Mouse (Mus musculus) stomach, postnatal 0 days (tissue): ENCODE results near the gene Hacd2. TPM values are rescaled to one million over a fixed set of nuclear protein-coding genes. Genes with fewer than 3 reads are reported as not detected.
A peak's percentile ranks its signal among the peaks of the same experiment; 100 is the strongest.

Experiments
- ATAC-seq: fragments of 200-750 bp; cut with Nextera tagmentation; 2 replicates; pipeline ENCODE4 v1.8.0; 2017; ENCODE audit not compliant: low FRiP score, low TSS enrichment
- DNase-seq: peaks from one replicate; pipeline ENCODE4 v3.0.0-alpha.2; 2016; ENCODE audit warnings: low spot score
- H3K27ac ChIP-seq: fragments of 300-500 bp; sonication (generic); replicated peaks from 2 replicates; pipeline ENCODE4 v1.5.1; 2014; ENCODE audit warnings: mild to moderate bottlenecking, control low read depth
- H3K27me3 ChIP-seq: fragments of 300-500 bp; sonication (generic); 2 replicates; pipeline ENCODE4 v1.6.1; 2014; ENCODE audit warnings: low read length; ENCODE audit not compliant: control insufficient read depth, insufficient read depth
- H3K36me3 ChIP-seq: fragments of 300-500 bp; sonication (generic); 2 replicates; pipeline ENCODE4 v1.6.1; 2014; ENCODE audit warnings: low read length, mixed read lengths; ENCODE audit not compliant: control insufficient read depth, insufficient read depth
- H3K4me1 ChIP-seq: fragments of 300-500 bp; sonication (generic); replicated peaks from 2 replicates; pipeline ENCODE4 v1.6.1; 2014; ENCODE audit warnings: antibody characterized with exemption; ENCODE audit not compliant: control insufficient read depth, insufficient read depth
- H3K4me2 ChIP-seq: fragments of 300-500 bp; sonication (generic); replicated peaks from 2 replicates; pipeline ENCODE4 v1.6.1; 2014; ENCODE audit warnings: low read depth, mild to moderate bottlenecking, control low read depth, moderate library complexity
- H3K4me3 ChIP-seq: fragments of 300-500 bp; sonication (generic); 2 replicates; pipeline ENCODE4 v1.5.1; 2014; ENCODE audit warnings: low read depth, low read length, control low read depth
- H3K9ac ChIP-seq: fragments of 300-500 bp; sonication (generic); 2 replicates; pipeline ENCODE4 v1.6.1; 2014; ENCODE audit warnings: mild to moderate bottlenecking, low read length, control low read depth, mixed read lengths
- H3K9me3 ChIP-seq: fragments of 300-500 bp; sonication (generic); 2 replicates; pipeline ENCODE4 v1.6.1; 2016; ENCODE audit warnings: low read length; ENCODE audit not compliant: control insufficient read depth
- CTCF ChIP-seq: IDR thresholded peaks from 2 replicates; pipeline ENCODE4 v1.5.1; 2016; ENCODE audit warnings: antibody characterized with exemption, low read depth, mild to moderate bottlenecking, moderate library complexity
- EP300 ChIP-seq: optimal IDR thresholded peaks from 2 replicates; pipeline ENCODE3; 2016; ENCODE audit warnings: antibody characterized with exemption
- WGBS: fragments of 180-500 bp; shearing (Covaris S2); extraction: QIAGEN DNeasy Blood & Tissue Kit; methylation state at CpG from one replicate; pipeline ENCODE4 v1.1.7; 2014; 5-methylcytosine and 5-hydroxymethylcytosine counted together
- polyA plus RNA-seq: library from polyadenylated mRNA; unstranded; fragments of >200 nt; fragmentation: Nextera tagmentation; extraction: Ambion mirVana; gene quantifications from 2 replicates; pipeline ENCODE4 v1.2.1, GENCODE M21; 2015

The Hacd2 gene
- polyA plus RNA-seq, 1 experiment from 2014 or later = 99.6 TPM

GRCm38 (mm10) chr16:35024300-35024699, 2.1 kb downstream of the Hacd2 start:
- WGBS = 87% methylated on average over 5 of the region's 5 CpGs
- H3K4me2 ChIP-seq = no peak overlapping the region
- H3K4me1 ChIP-seq = no peaks in the 10 kb centered on the region
- no peak overlapping the region for H3K9ac ChIP-seq
- no peaks in the 10 kb centered on the region for H3K27me3 ChIP-seq
- H3K27ac ChIP-seq = no peak overlapping the region
- no peak for DNase-seq
- H3K9me3 ChIP-seq = no peaks in the 10 kb centered on the region
- no peak overlapping the region for H3K4me3 ChIP-seq
- no peak for ATAC-seq
- H3K36me3 ChIP-seq = no peaks in the 10 kb centered on the region
- TF ChIP-seq CTCF (peak; percentile 48), EP300 (no peak)

- ATAC-seq (no peak), DNase-seq (no peak)
- no peak overlapping the region for H3K9ac ChIP-seq
- no peak overlapping the region for H3K4me2 ChIP-seq
- 87% methylated on average over 4 of the region's 4 CpGs for WGBS
- no peak for TF ChIP-seq EP300
- TF ChIP-seq CTCF = no peak
- no peaks in the 10 kb centered on the region for H3K36me3 ChIP-seq
- H3K4me3 ChIP-seq = no peak overlapping the region
- no peaks in the 10 kb centered on the region for H3K9me3 ChIP-seq
- no peaks in the 10 kb centered on the region for H3K27me3 ChIP-seq
- H3K4me1 ChIP-seq = no peaks in the 10 kb centered on the region
- no peak overlapping the region for H3K27ac ChIP-seq
These were observed 3.1 kb downstream of the Hacd2 start for GRCm38 (mm10) chr16:35025347-35025746.

- Histone ChIP-seq H3K27me3 (no peaks in the 10 kb centered on the region), H3K9ac (no peak overlapping the region), H3K4me1 (no peaks in the 10 kb centered on the region), H3K27ac (peak overlapping the region; percentile 74), H3K4me2 (no peak overlapping the region), H3K4me3 (no peak overlapping the region), H3K9me3 (no peaks in the 10 kb centered on the region), H3K36me3 (no peaks in the 10 kb centered on the region)
- DNase-seq (peak; percentile 21), ATAC-seq (no peak; the same call in 1 of the 2 replicates)
- 57% methylated on average over 3 of the region's 3 CpGs for WGBS
- TF ChIP-seq EP300 = no peak
- TF ChIP-seq CTCF = no peak
These were observed 11.0 kb downstream of the Hacd2 start for GRCm38 (mm10) chr16:35033241-35033640.

- no peaks in the 10 kb centered on the region for H3K9me3 ChIP-seq
- ATAC-seq = peak; percentile 60; the same call in 1 of the 2 replicates
- 46% methylated on average over 8 of the region's 8 CpGs for WGBS
- no peaks in the 10 kb centered on the region for H3K36me3 ChIP-seq
- no peak overlapping the region for H3K4me3 ChIP-seq
- TF ChIP-seq EP300 (no peak), CTCF (no peak)
- H3K9ac ChIP-seq = no peak overlapping the region
- H3K27ac ChIP-seq = peak overlapping the region; percentile 74
- H3K4me1 ChIP-seq = no peaks in the 10 kb centered on the region
- no peak for DNase-seq
- no peak overlapping the region for H3K4me2 ChIP-seq
- H3K27me3 ChIP-seq = no peaks in the 10 kb centered on the region
These were observed 11.8 kb downstream of the Hacd2 start for GRCm38 (mm10) chr16:35033809-35034577.

GRCm38 (mm10) chr16:35034971-35035370, 12.7 kb downstream of the Hacd2 start:
- no peak for ATAC-seq
- TF ChIP-seq EP300 (no peak), CTCF (no peak)

GRCm38 (mm10) chr16:35036754-35037153, 14.5 kb downstream of the Hacd2 start:
- H3K4me2 ChIP-seq = no peak overlapping the region
- H3K27me3 ChIP-seq = no peaks in the 10 kb centered on the region
- H3K36me3 ChIP-seq = 0 out of 2 replicates have a peak, but pooled peaks cover 3% of the 10 kb centered on the region
- TF ChIP-seq CTCF = no peak
- TF ChIP-seq EP300 = no peak
- no peak overlapping the region for H3K4me3 ChIP-seq
- H3K9ac ChIP-seq = no peak overlapping the region
- 48% methylated on average over 5 of the region's 5 CpGs for WGBS
- no peaks in the 10 kb centered on the region for H3K9me3 ChIP-seq
- H3K27ac ChIP-seq = no peak overlapping the region
- DNase-seq (no peak), ATAC-seq (no peak)
- H3K4me1 ChIP-seq = no peaks in the 10 kb centered on the region

More at GRCm38 (mm10) chr16:35034971-35035370, 12.7 kb downstream of the Hacd2 start:
- WGBS = 71% methylated on average over 5 of the region's 5 CpGs
- Histone ChIP-seq H3K4me2 (no peak overlapping the region), H3K27ac (peak overlapping the region; percentile 35; the same call in 1 of the 2 replicates), H3K36me3 (0 out of 2 replicates have a peak, but pooled peaks cover 3% of the 10 kb centered on the region), H3K27me3 (no peaks in the 10 kb centered on the region), H3K4me3 (no peak overlapping the region), H3K9ac (no peak overlapping the region), H3K9me3 (no peaks in the 10 kb centered on the region), H3K4me1 (no peaks in the 10 kb centered on the region)
- no peak for DNase-seq
